Mouse (Mus musculus) limb, embryonic 10.5 days (tissue): ENCODE measurements at regions not wholly inside any gene's neighbourhood (a gene's known extent, or its start where the extent isn't known, plus 50 kb on each side); places are given as distances from the start of the nearest gene placed in this dataset.
A peak's percentile ranks its signal among the peaks of the same experiment; 100 is the strongest.

Experiments used
- DNase-seq: peaks from one replicate; pipeline ENCODE4 v3.0.0-alpha.2; 2017; ENCODE audit warnings: low spot score
- H3K27ac ChIP-seq: fragments of 300-500 bp; sonication (generic); 2 replicates; pipeline ENCODE4 v1.5.1; 2016; ENCODE audit warnings: mild to moderate bottlenecking
- H3K27me3 ChIP-seq: fragments of 300-500 bp; sonication (generic); 2 replicates; pipeline ENCODE4 v1.6.1; 2016; ENCODE audit warnings: low read depth, mild to moderate bottlenecking; ENCODE audit not compliant: poor library complexity, severe bottlenecking
- H3K36me3 ChIP-seq: fragments of 300-500 bp; sonication (generic); 2 replicates; pipeline ENCODE4 v1.6.1; 2016; ENCODE audit warnings: mild to moderate bottlenecking, moderate library complexity
- H3K4me1 ChIP-seq: fragments of 300-500 bp; sonication (generic); 2 replicates; pipeline ENCODE4 v1.6.1; 2016
- H3K4me3 ChIP-seq: fragments of 300-500 bp; sonication (generic); 2 replicates; pipeline ENCODE4 v1.5.1; 2016; ENCODE audit warnings: mild to moderate bottlenecking, moderate library complexity
- H3K9me3 ChIP-seq: fragments of 300-500 bp; sonication (generic); replicated peaks from 2 replicates; pipeline ENCODE4 v1.6.1; 2016; ENCODE audit warnings: mild to moderate bottlenecking
- WGBS: fragments of 180-500 bp; shearing (Covaris S2); methylation state at CpG from one replicate; pipeline ENCODE4 v1.1.7; 2016; 5-methylcytosine and 5-hydroxymethylcytosine counted together

DNA sequence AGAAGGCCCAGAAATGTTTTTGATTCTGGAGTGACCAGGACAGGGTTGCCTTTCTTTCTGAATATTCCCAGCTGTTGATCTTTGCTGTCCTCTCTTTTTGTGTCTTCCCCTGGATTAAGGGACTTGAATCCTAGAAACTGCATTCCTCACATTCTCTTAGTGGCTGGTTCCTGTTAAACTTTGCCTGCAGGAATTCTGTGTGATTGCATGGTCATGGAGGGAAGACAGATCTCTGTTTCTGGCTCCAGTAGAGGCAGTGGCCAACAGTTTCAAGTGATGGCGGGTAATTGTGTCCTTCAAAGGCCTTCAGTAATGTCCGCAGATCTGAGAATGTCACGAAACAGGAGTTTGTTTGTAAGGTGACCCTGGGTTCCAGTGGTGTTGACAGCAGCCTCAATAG, 410.1 kb upstream of the Mmadhc start:
- Histone ChIP-seq H3K27me3 (no peaks in the 10 kb centered on the region), H3K9me3 (no peaks in the 10 kb centered on the region), H3K36me3 (no peaks in the 10 kb centered on the region), H3K4me3 (no peak overlapping the region), H3K27ac (no peak overlapping the region), H3K4me1 (peaks cover 21% of the 10 kb centered on the region)
- DNase-seq, result no peak
- 37% methylated on average over 3 of the region's 3 CpGs for WGBS

DNA sequence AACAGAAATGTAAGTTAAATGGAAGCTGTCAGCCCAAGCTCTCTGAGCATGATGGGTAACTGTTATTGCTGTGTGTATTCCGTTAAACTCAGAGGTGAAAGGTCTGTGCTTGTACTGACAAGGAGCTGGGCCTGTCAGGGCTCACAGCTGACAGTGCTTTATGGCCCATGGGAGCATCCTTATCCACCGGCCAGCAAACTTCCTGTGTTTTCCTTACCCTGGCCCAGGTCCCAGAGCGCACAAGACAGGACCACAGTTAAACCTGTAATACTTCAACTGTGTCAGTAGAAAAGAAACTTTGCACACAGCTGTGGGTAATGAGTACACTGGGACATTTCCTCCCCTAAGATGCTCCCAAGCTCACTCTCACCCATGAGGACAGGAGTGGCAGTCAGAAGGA, 407.7 kb upstream of the Mmadhc start:
- Histone ChIP-seq H3K27me3 (no peaks in the 10 kb centered on the region), H3K4me1 (peaks cover 23% of the 10 kb centered on the region), H3K36me3 (no peaks in the 10 kb centered on the region), H3K9me3 (no peaks in the 10 kb centered on the region), H3K27ac (no peak overlapping the region), H3K4me3 (no peak overlapping the region)
- DNase-seq, result no peak
- 38% methylated on average over 3 of the region's 3 CpGs for WGBS

DNA sequence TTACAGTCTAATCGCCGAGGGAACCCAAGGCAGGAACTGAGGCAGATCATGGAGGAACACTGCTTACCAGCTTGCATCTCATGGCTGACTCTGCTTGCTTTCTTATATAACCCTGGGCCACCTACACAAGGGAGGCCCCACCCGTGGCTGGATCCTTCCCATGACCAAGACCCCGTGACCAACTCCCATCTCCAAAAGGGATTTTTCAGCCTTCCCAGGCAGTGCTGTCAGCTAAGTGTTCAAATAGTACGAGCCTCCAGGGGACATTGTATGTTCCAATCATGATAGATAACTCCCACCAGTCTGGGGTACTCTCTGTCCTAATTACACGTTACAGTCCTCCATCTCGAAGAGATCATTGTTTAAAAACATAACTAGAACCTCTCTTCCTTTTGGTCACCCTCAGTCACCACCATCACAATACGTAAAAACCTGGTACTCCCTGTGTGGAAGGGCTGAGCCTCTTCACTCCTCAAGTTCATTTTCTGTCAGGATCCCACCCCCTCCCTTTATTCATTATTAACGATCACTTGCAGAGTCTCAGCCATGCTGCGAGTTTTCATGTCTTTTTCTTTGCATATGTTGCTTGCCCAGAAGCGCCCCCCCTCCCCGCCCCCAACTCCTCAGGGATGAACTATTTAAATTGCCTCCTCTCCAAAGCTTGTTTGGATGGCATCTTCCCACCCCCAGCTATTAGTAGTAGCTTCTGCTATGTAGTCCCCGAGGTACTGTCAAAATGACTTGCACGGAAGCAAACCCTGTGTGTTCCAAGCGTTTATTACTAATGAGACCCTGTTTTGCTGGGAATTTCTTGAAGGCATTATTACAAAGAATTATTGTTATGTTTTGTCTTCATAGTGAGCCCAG, 406.2 kb upstream of the Mmadhc start:
- Histone ChIP-seq H3K4me3 (no peak overlapping the region), H3K36me3 (no peaks in the 10 kb centered on the region), H3K9me3 (no peaks in the 10 kb centered on the region), H3K4me1 (peaks cover 29% of the 10 kb centered on the region), H3K27ac (no peak overlapping the region), H3K27me3 (no peaks in the 10 kb centered on the region)
- 84% methylated on average over 15 of the region's 15 CpGs for WGBS
- no peak for DNase-seq

DNA sequence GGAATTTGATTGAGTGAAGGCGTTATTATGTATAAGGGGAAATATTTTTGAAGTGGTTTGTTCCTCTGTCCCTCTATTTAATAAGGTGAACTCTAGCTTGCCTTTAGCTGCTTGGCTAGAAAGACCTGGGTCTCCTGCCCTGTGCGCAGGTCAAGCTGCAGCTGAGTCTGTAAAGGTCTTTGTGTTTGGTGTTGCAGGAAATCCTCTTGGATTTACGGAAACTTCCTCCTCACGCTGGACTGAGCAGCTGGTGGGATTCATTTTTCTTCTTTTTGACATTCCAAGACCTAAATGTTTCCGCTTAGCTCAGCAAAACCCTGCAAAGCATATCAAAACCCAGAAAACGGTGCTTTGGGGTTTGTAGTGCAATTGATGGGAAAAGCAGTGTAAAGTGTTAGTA, 402.2 kb upstream of the Mmadhc start:
- H3K4me1 ChIP-seq, result peaks cover 23% of the 10 kb centered on the region
- H3K36me3 ChIP-seq, result no peaks in the 10 kb centered on the region
- no peak for DNase-seq
- 80% methylated on average over 6 of the region's 6 CpGs for WGBS
- no peaks in the 10 kb centered on the region for H3K27me3 ChIP-seq
- no peaks in the 10 kb centered on the region for H3K9me3 ChIP-seq
- H3K4me3 ChIP-seq, result no peak overlapping the region
- H3K27ac ChIP-seq, result peak overlapping the region; percentile 19; the same call in 1 of the 2 replicates

DNA sequence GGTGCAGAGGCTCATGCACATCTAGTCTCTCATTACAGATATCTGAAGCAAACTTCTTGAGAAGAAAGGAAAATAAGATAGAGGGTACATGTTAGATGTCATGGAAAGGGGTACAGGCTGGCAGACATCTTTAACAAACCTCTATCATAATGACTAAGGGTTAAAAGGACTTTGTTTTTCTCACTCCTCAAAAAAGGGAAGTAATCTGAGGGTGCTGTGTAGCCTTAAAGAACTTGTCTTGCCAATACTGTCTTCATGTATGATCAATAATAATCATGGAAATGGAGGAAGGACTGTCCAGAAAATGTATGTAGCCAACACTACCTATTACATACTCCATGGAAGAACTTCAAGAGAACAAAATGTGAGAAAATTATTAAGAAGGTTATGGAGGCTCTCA, 400.0 kb upstream of the Mmadhc start:
- no peak overlapping the region for H3K4me3 ChIP-seq
- no peak for DNase-seq

DNA sequence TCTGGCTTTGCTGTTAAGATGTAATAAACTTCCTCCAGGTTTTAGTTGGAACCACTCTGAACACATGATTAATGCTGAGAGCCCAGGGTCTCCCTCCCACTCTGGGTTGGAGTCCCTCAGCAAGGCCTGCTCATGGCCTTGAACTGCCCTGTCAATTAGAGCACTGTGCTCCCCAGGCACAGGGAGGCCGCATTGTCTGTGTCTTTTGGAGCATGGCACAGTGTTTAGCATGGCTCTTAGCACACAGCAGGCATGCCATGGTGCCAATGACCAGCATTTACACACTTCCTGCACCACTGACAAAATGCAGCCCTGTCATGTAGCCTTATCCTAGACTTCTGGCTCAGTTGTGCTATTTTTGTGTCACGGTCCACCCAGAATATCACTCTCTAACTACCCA, 398.2 kb upstream of the Mmadhc start:
- peaks cover 6% of the 10 kb centered on the region; the same call in 1 of the 2 replicates for H3K4me1 ChIP-seq
- 83% methylated on average over 2 of the region's 2 CpGs for WGBS
- H3K9me3 ChIP-seq, result no peaks in the 10 kb centered on the region
- DNase-seq, result no peak
- H3K36me3 ChIP-seq, result no peaks in the 10 kb centered on the region
- no peak overlapping the region for H3K4me3 ChIP-seq
- no peaks in the 10 kb centered on the region for H3K27me3 ChIP-seq
- H3K27ac ChIP-seq, result no peak overlapping the region

More for the DNA sequence above, 400.0 kb upstream of the Mmadhc start:
- H3K36me3 ChIP-seq, result no peaks in the 10 kb centered on the region
- H3K27me3 ChIP-seq, result no peaks in the 10 kb centered on the region
- H3K27ac ChIP-seq, result no peak overlapping the region
- H3K9me3 ChIP-seq, result no peaks in the 10 kb centered on the region
- peaks cover 8% of the 10 kb centered on the region for H3K4me1 ChIP-seq

DNA sequence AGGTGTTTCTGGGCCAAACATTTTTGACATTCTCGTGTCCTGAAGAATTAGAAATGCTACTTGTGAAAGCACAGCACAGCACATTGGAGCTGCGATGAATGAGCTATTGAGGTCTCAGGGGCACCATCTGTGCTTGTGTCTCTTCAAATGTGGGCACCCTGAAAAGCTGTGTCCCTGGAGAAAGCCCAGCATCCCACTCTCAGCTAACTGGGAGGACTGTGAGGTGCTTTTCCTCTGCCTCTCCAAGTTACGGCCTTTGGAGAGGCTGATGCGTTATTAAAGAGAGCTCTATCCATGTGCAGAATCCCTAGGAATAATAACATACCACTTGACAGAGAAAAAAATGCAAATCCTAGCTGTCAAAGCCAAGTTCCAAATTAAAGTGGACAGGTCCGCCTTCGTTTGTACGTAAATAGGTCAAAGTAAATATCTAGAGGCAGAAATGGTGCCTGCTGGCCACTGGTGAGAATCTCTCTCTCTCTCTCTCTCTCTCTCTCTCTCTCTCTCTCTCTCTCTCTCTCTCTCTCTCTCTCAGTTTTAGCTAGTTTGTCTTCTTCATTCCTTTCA, 397.3 kb upstream of the Mmadhc start:
- Histone ChIP-seq H3K27me3 (no peaks in the 10 kb centered on the region), H3K4me3 (no peak overlapping the region), H3K9me3 (no peaks in the 10 kb centered on the region), H3K36me3 (no peaks in the 10 kb centered on the region), H3K27ac (no peak overlapping the region), H3K4me1 (peaks cover 3% of the 10 kb centered on the region; the same call in 1 of the 2 replicates)
- no peak for DNase-seq
- WGBS, result 85% methylated on average over 7 of the region's 7 CpGs

DNA sequence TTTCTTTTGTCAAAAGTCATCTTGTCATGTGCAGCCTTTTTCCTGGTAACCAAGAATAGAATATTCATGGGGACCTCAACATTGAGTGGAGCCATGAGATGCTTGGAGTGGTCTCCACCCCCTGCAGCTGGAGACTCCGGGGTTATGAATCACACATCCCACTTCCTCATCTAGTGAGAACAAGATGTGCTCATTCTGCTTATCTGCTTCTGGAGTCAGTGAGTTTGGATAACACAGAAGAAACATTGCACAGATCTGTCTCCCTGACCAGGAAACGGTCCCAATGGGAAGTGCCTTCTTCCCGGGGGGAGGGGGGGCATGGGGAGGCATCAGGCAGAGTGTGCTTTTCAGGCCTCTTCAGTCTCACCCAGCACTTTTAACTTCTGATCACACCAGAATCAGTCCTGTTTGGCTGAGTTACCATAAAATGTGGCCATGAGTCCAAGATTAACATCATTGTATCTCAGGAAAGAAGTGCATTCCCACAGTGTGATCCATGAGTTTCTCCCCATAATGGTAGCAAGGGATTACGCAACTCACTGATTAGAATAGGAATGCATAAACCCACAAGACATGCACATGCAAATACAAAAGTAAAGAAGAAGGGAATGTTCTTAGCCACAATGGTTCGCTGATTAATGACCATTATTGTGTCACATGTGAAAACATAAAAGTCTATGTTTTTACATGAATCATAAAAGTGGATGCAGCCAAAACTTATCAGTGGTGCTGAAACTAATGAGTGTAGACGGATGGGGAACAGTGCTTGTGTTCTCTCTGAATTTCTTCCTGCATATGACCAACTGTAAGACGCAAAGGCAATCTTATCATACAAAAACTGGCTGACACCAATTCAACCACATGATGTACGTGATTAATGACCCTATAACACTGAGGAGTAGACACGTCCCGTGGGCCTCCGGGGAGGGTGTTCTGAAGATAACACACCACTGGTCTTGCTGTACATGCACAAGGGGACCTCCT, 393.8 kb upstream of the Mmadhc start:
- H3K36me3 ChIP-seq, result no peaks in the 10 kb centered on the region
- 86% methylated on average over 11 of the region's 11 CpGs for WGBS
- peaks cover 7% of the 10 kb centered on the region; the same call in 1 of the 2 replicates for H3K4me1 ChIP-seq
- no peak overlapping the region for H3K4me3 ChIP-seq
- H3K27ac ChIP-seq, result no peak overlapping the region
- no peak for DNase-seq
- H3K9me3 ChIP-seq, result no peaks in the 10 kb centered on the region
- no peaks in the 10 kb centered on the region for H3K27me3 ChIP-seq

DNA sequence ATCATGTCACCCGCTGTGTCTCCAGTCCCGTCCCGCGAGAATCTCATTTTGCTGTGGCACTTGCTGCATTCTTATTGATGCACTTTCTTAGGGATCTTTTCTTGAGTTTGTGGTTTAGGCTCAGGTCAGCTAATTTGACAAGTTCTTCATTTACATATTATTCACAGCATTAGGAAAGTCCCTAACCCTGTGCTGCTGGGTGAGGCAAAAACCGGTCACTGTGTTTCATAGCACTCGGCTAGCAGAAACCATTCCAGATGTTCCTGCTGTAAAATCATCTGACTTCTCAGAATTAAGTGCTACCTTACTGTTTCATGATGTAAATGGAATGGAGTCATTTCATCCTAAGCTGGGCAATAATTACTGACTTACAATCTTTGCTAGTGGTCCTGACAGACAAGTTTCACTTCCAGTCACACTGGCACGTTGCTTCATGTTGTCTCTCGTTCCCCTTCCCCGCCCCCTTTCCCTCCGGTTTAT, 391.1 kb upstream of the Mmadhc start:
- DNase-seq, result no peak
- no peak overlapping the region for H3K4me3 ChIP-seq
- WGBS, result 78% methylated on average over 10 of the region's 10 CpGs
- H3K27me3 ChIP-seq, result no peaks in the 10 kb centered on the region
- no peaks in the 10 kb centered on the region for H3K36me3 ChIP-seq
- H3K9me3 ChIP-seq, result no peaks in the 10 kb centered on the region
- H3K4me1 ChIP-seq, result peaks cover 7% of the 10 kb centered on the region; the same call in 1 of the 2 replicates
- no peak overlapping the region for H3K27ac ChIP-seq

DNA sequence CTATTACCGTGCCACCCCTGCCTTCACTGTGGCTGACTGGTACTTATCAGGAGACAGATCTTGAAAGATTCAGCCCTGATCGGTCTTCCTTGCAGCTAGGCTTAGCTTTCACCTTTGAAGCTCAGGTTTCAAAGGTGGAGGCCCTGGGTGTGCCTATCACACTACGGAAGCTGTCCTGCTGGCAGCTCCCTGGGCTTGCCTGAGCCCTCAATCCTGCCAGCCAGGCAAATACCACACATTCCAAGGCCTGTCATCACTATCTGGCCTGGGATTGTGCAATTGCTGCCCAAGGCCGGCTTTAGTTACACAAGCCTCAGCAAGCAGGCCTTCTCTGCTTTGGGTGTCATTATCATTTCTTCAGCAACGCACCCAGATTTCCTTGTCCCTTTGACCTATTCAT, 390.6 kb upstream of the Mmadhc start:
- 19% methylated on average over 5 of the region's 5 CpGs for WGBS
- peak; percentile 37 for DNase-seq

DNA sequence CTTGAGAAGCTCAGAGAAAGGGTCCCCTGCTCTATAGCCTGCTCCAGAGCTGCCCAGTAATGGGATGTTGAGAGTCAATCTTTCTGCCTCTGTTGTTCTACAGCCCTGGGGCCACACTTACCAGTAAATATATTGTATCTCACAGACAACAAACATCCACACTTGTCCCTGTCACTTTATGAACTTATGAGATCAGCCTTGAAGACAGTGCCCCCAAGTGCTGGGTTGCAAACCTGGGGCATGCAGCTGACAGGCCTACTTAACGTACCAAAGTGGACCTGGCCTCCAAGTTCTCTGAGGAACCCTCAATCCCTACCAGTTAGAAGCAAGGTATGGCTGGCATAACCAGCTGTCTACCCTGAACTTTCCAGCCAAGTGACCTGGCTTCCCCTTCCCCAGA, 380.9 kb upstream of the Mmadhc start:
- Histone ChIP-seq H3K27ac (no peak overlapping the region), H3K9me3 (no peaks in the 10 kb centered on the region), H3K4me3 (no peak overlapping the region), H3K36me3 (no peaks in the 10 kb centered on the region), H3K4me1 (no peaks in the 10 kb centered on the region), H3K27me3 (no peaks in the 10 kb centered on the region)
- WGBS, result 84% methylated on average over 1 of the region's 1 CpGs
- DNase-seq, result no peak

More for the DNA sequence above, 390.6 kb upstream of the Mmadhc start:
- H3K9me3 ChIP-seq, result no peaks in the 10 kb centered on the region
- H3K27ac ChIP-seq, result 0 out of 2 replicates have a peak overlapping the region, but pooled peaks have one; percentile 5
- H3K36me3 ChIP-seq, result no peaks in the 10 kb centered on the region
- H3K27me3 ChIP-seq, result no peaks in the 10 kb centered on the region
- H3K4me1 ChIP-seq, result peaks cover 7% of the 10 kb centered on the region; the same call in 1 of the 2 replicates
- H3K4me3 ChIP-seq, result no peak overlapping the region

DNA sequence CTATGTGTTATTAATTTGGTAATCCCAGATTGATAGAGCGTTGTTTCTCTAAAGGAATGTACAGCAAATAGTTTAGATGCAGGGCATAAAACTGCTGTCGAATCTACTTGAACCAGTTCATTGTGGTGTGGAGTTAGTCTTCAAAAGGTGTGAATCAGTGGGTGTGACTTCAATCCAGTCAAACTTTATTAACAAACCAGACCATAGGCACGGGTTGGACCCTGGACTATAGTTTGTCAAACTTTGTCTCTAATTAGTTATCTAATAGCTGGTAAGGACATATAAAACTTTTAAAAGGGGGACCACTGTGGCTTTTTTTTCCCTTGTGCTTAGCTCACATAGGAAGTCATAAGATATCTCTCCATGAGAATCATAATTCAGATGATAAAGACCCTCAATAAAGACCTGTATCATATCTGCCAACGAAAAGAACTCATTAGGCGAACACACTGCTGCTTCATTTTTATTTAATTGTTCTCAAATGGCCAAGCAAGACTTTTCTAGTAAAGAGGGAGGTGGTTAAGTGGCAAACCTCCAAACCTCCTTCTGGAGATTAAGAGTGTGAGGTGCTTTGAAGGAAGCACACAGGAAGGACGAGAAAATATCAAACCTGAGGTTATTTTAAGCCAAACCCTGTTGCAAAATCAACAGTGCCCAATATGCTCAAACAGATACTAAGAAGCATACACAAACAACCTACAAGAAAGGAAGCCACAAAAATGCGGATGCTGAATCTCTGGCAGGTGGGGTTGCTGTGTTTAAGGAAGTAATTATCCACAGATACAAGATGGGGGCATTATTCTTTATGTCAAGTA, 379.3 kb upstream of the Mmadhc start:
- H3K27ac ChIP-seq, result no peak overlapping the region
- no peak overlapping the region for H3K4me3 ChIP-seq
- H3K27me3 ChIP-seq, result no peaks in the 10 kb centered on the region
- DNase-seq, result no peak
- H3K36me3 ChIP-seq, result no peaks in the 10 kb centered on the region
- H3K4me1 ChIP-seq, result no peaks in the 10 kb centered on the region
- H3K9me3 ChIP-seq, result no peaks in the 10 kb centered on the region
- 90% methylated on average over 7 of the region's 7 CpGs for WGBS
